Mouse (Mus musculus) c-Kit-negative CD71-positive TER-119-positive erythroid progenitor cells, embryonic 14.5 days (primary cell): ENCODE measurements around the gene Gm20815.
"Not testable (repeated sequence)": the region's sequence is repeated elsewhere in the genome, so short reads cannot be mapped to it uniquely, and the experiment has no call there.

ENCODE experiments used
- DNase-seq: peaks from one replicate; pipeline ENCODE4 v3.0.0-alpha.2; 2013; ENCODE audit warnings: low read depth, low spot score

Gene Gm20815

GRCm38 (mm10) chrY:8835069-8835468, at the start of gene Gm20815:
Gene Gm20815 (minus strand): TSS chrY:8835169.
- DNase-seq: not testable (repeated sequence)
